Mouse (Mus musculus) limb, embryonic 11.5 days (tissue): ENCODE data around the gene Bdnf. TPM values are rescaled to one million over a fixed set of nuclear protein-coding genes. Genes with fewer than 3 reads are reported as not detected.

ENCODE experiments used
- ATAC-seq: fragments of 200-750 bp; cut with Nextera tagmentation; 2 replicates; pipeline ENCODE4 v1.8.0; 2017; ENCODE audit warnings: low read depth; ENCODE audit not compliant: insufficient number of reproducible peaks, low FRiP score, low TSS enrichment
- DNase-seq: peaks from one replicate; pipeline ENCODE4 v3.0.0-alpha.2; 2015; ENCODE audit warnings: low spot score
- H3K27ac ChIP-seq: fragments of 300-500 bp; sonication (generic); replicated peaks from 2 replicates; pipeline ENCODE4 v1.5.1; 2014; ENCODE audit warnings: low read depth, mild to moderate bottlenecking, low read length
- H3K27me3 ChIP-seq: fragments of 300-500 bp; sonication (generic); 2 replicates; pipeline ENCODE4 v1.6.1; 2014; ENCODE audit warnings: mild to moderate bottlenecking, low read length, mixed read lengths; ENCODE audit not compliant: control insufficient read depth, insufficient read depth
- H3K36me3 ChIP-seq: fragments of 300-500 bp; sonication (generic); 2 replicates; pipeline ENCODE4 v1.6.1; 2014; ENCODE audit warnings: mild to moderate bottlenecking, low read length, moderate library complexity, mixed read lengths; ENCODE audit not compliant: control insufficient read depth, insufficient read depth
- H3K4me1 ChIP-seq: fragments of 300-500 bp; sonication (generic); 2 replicates; pipeline ENCODE4 v1.6.1; 2014; ENCODE audit warnings: low read length, mixed read lengths; ENCODE audit not compliant: control insufficient read depth, insufficient read depth
- H3K4me2 ChIP-seq: fragments of 300-500 bp; sonication (generic); 2 replicates; pipeline ENCODE4 v1.6.1; 2014; ENCODE audit warnings: low read depth, mild to moderate bottlenecking, moderate library complexity; ENCODE audit not compliant: severe bottlenecking
- H3K4me3 ChIP-seq: fragments of 300-500 bp; sonication (generic); 2 replicates; pipeline ENCODE4 v1.5.1; 2014; ENCODE audit warnings: low read depth, low read length
- H3K9ac ChIP-seq: fragments of 300-500 bp; sonication (generic); 2 replicates; pipeline ENCODE4 v1.6.1; 2014; ENCODE audit warnings: mild to moderate bottlenecking, low read length
- H3K9me3 ChIP-seq: fragments of 300-500 bp; sonication (generic); 2 replicates; pipeline ENCODE4 v1.6.1; 2016; ENCODE audit warnings: low read length; ENCODE audit not compliant: control insufficient read depth
- WGBS: fragments of 180-500 bp; shearing (Covaris S2); extraction: QIAGEN DNeasy Blood & Tissue Kit; methylation state at CpG from one replicate; pipeline ENCODE4 v1.1.7; 2014; 5-methylcytosine and 5-hydroxymethylcytosine counted together
- polyA plus RNA-seq: library from polyadenylated mRNA; unstranded; fragments of >200 nt; fragmentation: Nextera tagmentation; extraction: Ambion mirVana; gene quantifications from 2 replicates; pipeline ENCODE4 v1.2.1, GENCODE M21; 2014

The Bdnf gene
- polyA plus RNA-seq, 1 experiment from 2014 or later, result 5.9 TPM

DNA sequence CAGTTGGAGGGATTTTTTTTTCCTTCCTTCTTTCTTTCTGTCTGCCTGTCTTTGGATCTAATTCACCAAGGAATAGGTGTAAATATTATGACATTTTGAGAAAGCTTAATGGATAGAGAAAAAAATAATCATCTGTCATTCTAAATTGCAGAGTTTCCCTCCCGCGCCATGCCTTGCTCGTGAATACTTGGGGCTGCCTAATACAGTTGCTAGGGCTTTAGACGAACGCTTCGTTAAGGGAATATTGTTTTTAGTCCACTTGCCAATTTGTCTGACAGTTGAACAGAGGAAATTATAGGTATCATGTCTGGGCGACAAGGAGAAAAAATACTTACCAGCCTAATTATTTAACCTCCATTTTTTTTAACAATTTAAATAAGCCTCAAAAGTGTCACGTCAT lies 4.0 kb downstream of the Bdnf start:
- 1% methylated on average over 8 of the region's 8 CpGs for WGBS
- H3K27ac ChIP-seq, result no peak overlapping the region
- H3K9ac ChIP-seq, result peak overlapping the region; percentile 22; the same call in 1 of the 2 replicates
- peaks cover 11% of the 10 kb centered on the region for H3K4me1 ChIP-seq
- H3K4me3 ChIP-seq, result peak overlapping the region; percentile 57
- H3K4me2 ChIP-seq, result peak overlapping the region; percentile 98
- H3K9me3 ChIP-seq, result no peaks in the 10 kb centered on the region
- ATAC-seq, result no peak
- no peak for DNase-seq
- peaks cover 38% of the 10 kb centered on the region for H3K27me3 ChIP-seq
- H3K36me3 ChIP-seq, result no peaks in the 10 kb centered on the region

DNA sequence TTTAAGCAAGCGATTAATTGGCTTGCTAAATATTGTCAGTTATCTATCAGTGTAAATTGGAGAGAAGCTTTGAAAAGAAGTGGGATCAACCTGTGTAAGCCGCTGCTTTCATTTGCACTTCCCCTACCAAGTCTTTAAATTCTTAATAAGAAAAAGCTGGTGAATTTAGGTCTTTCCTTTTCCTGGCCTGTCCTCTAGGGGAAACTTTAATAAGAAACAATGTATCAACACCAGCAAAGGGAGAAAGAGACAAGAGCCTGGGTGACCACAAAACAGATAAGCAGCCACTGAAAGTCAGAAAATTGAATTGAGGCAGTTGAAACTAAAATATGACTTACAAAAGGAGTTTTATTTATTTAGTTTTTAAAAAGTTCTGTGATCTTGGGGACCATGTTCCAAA lies 4.9 kb downstream of the Bdnf start:
- Histone ChIP-seq H3K4me3 (no peak overlapping the region), H3K27ac (no peak overlapping the region), H3K4me1 (peaks cover 4% of the 10 kb centered on the region; the same call in 1 of the 2 replicates), H3K4me2 (no peak overlapping the region), H3K9ac (no peak overlapping the region), H3K36me3 (no peaks in the 10 kb centered on the region), H3K27me3 (peaks cover 29% of the 10 kb centered on the region), H3K9me3 (no peaks in the 10 kb centered on the region)
- ATAC-seq (no peak), DNase-seq (no peak)
- WGBS, result 29% methylated on average over 2 of the region's 2 CpGs

DNA sequence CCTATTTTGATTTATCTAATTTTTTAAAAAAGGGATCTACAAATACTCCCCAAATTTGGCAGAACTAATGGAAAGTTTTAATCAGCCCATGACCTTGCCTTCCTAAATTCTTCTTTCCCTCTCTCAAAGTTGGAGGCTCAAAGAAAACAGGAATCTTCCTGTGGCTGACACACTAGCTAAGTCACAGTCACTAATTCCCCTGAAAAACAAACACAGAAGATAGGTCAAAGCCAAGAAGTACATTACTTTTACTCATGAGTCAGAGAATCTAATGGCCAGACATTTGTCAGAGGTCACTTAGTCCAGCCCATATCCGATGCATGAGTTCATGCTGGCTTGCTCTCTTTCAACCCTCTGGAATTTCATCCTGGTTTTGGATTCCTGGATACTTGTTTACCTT lies 6.6 kb downstream of the Bdnf start:
- no peaks in the 10 kb centered on the region for H3K9me3 ChIP-seq
- H3K4me1 ChIP-seq, result peaks cover 3% of the 10 kb centered on the region; the same call in 1 of the 2 replicates
- no peak for DNase-seq
- no peaks in the 10 kb centered on the region for H3K36me3 ChIP-seq
- no peak overlapping the region for H3K4me2 ChIP-seq
- no peak overlapping the region for H3K4me3 ChIP-seq
- no peak overlapping the region for H3K9ac ChIP-seq
- H3K27ac ChIP-seq, result no peak overlapping the region
- H3K27me3 ChIP-seq, result peaks cover 14% of the 10 kb centered on the region
- WGBS, result 83% methylated on average over 1 of the region's 1 CpGs
- ATAC-seq, result no peak

DNA sequence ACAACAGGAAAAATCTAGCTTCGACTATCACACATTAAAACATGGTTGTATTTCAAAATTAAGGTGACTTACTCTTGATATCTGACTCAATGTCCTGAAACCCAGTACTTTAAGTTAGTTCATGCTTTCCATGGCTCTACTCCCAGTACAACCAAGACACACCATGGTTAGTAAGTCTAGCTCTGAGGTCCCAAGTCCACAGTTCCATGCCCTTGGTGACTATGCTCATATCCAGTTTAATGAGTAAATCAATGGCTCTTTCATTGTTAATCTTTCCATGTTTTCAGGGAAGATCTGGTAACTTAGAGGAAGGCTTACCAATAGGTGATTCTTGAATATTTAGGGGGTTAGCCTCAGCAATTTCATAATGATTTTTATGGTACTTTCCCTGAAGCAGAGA lies 14.2 kb downstream of the Bdnf start:
- WGBS, result 87% methylated on average over 1 of the region's 1 CpGs
- Histone ChIP-seq H3K4me3 (no peak overlapping the region), H3K36me3 (no peaks in the 10 kb centered on the region), H3K27ac (no peak overlapping the region), H3K4me1 (peaks cover 4% of the 10 kb centered on the region; the same call in 1 of the 2 replicates), H3K9ac (no peak overlapping the region), H3K9me3 (no peaks in the 10 kb centered on the region), H3K4me2 (no peak overlapping the region), H3K27me3 (no peaks in the 10 kb centered on the region; the same call in 1 of the 2 replicates)
- DNase-seq, result no peak
- ATAC-seq, result no peak

DNA sequence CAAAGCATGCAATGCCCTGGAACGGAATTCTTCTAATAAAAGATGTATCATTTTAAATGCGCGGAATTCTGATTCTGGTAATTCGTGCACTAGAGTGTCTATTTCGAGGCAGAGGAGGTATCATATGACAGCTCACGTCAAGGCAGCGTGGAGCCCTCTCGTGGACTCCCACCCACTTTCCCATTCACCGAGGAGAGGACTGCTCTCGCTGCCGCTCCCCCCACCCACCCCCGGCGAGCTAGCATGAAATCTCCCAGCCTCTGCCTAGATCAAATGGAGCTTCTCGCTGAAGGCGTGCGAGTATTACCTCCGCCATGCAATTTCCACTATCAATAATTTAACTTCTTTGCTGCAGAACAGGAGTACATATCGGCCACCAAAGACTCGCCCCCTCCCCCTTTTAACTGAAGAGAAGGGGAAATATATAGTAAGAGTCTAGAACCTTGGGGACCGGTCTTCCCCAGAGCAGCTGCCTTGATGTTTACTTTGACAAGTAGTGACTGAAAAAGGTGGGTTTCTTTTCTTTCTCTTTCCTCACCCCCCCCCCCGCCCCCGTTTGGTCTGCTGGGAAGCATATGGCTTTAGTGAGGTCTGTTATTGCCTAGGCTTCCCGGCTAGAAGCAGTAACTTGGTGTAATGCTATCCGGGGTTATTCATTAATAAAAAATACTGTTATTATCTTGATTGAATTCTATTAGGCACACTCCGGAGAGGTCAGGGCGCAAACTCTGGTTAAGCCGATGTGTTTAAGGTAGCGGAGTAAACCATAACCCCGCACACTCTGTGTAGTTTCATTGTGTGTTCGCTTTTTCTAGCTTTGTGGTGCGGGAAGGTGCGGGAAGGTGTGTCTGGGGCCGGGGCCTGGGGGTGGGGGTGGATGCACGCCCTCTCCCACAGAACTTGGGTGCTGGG lies 18.0 kb downstream of the Bdnf start:
- peak; percentile 38 for DNase-seq
- Histone ChIP-seq H3K9me3 (no peaks in the 10 kb centered on the region), H3K4me2 (peak overlapping the region; percentile 84), H3K27ac (no peak overlapping the region), H3K9ac (no peak overlapping the region), H3K36me3 (no peaks in the 10 kb centered on the region), H3K27me3 (no peaks in the 10 kb centered on the region; the same call in 1 of the 2 replicates), H3K4me1 (peaks cover 13% of the 10 kb centered on the region), H3K4me3 (peak overlapping the region; percentile 62)
- 0 out of 2 replicates have a peak, but pooled peaks have one; percentile 13 for ATAC-seq
- 3% methylated on average over 34 of the region's 34 CpGs for WGBS

DNA sequence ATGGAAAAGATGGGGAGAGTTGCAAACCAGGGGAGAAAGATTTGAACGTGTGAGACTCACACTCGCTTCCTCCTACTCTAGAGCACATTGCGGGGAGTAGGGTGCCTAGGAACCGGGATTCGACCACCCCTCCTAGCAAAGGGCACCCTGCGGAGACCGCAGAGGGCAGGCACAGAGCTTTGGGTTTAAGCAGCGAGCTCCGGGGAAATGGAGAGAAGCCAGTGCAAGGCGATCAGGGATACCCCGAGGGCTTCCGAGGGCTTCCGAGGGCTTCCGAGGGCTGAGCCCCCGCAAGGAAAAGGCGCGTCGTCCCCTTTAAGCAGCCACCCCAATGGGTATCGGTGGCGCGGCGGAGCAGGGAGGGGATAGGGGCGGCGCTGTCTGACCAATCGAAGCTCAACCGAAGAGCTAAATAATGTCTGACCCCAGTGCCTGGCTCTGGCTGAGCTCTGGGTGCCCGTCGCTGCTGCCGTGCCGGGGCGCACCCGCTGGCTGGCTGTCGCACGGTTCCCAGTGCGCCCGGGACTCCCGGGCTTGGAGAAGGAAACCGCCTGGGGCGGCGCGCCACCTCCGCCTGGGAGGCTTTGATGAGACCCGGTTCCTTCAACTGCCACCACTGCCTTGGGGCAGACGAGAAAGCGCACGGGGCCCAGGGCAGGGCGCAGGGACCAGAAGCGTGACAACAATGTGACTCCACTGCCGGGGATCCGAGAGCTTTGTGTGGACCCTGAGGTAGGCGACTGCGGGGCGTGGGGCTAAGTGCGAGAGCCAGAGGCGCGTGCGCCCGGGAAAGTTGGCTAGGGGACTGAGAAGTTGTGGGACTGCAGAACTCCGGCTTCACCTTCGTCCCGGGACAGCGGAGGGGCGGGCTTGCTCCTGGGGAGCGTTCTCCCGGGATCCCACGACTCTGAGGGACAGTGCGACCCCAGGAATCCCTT lies 18.9 kb downstream of the Bdnf start:
- Histone ChIP-seq H3K4me1 (peaks cover 13% of the 10 kb centered on the region), H3K4me2 (peak overlapping the region; percentile 84), H3K36me3 (no peaks in the 10 kb centered on the region), H3K9me3 (no peaks in the 10 kb centered on the region), H3K4me3 (peak overlapping the region; percentile 62), H3K9ac (peak overlapping the region; percentile 70), H3K27ac (no peak overlapping the region), H3K27me3 (no peaks in the 10 kb centered on the region; the same call in 1 of the 2 replicates)
- ATAC-seq, result peak; percentile 71
- DNase-seq, result peak; percentile 81
- WGBS, result under 1% methylated on average over 66 of the region's 67 CpGs

DNA sequence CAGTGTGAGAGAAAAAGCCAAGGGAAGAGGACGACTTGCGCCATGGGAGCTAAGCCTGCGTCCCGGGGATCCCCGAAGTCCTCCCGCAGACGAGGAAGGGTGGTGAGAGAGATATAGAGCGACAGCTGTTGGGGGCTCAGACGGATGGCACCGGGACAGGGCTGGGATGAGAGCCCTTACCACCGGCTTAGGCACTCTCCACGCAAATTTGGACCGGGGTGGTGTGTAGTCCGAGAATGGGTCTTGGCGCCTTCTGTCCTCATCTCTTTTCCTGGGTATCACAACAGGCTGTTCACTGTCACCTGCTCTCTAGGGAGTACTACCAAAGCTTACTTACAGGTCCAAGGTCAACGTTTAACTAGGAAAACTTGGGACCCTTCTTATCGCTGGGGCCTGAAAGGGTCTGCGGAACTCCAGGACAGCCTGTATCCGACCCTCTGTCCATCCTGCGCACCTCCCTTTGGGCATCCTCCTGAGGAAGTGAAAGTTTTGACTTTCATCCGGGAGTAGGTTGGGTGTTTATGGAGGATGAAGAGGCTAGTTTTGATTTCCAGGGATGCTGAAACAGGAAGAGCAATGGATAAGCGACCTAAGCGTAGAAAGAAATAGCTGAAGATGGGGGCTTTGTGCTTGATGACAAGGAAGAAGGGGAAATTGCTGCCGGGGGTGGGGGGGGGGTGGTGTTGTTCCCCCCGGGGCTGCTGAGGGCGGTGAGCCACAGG lies 19.8 kb downstream of the Bdnf start:
- H3K9me3 ChIP-seq, result no peaks in the 10 kb centered on the region
- H3K9ac ChIP-seq, result peak overlapping the region; percentile 70
- H3K4me1 ChIP-seq, result peaks cover 13% of the 10 kb centered on the region
- peak overlapping the region; percentile 62 for H3K4me3 ChIP-seq
- no peaks in the 10 kb centered on the region; the same call in 1 of the 2 replicates for H3K27me3 ChIP-seq
- H3K4me2 ChIP-seq, result peak overlapping the region; percentile 84
- no peak overlapping the region for H3K27ac ChIP-seq
- ATAC-seq, result peak; percentile 31; the same call in 1 of the 2 replicates
- H3K36me3 ChIP-seq, result no peaks in the 10 kb centered on the region
- WGBS, result under 1% methylated on average over 26 of the region's 26 CpGs
- no peak for DNase-seq
